Mouse (Mus musculus) adrenal gland, adult 18-20 months (tissue): Measurements from ENCODE around the gene Git2. TPM values are rescaled to one million over a fixed set of nuclear protein-coding genes. Genes with fewer than 3 reads are reported as not detected.
A peak's percentile ranks its signal among the peaks of the same experiment; 100 is the strongest.

Experiments used
- DNase-seq, 2 experiments: peaks; one replicate each; pipeline ENCODE4 v3.0.0; 2021 to 2022; ENCODE audit warnings: low spot score in 2 of 2
- total RNA-seq, 2 experiments: library from RNA; stranded (reverse); gene quantifications; 1 replicate in 1 of 2; 2 replicates in 1 of 2; pipeline ENCODE4 v1.2.3; 2021

Gene Git2
- total RNA-seq, 2 experiments from 2014 or later, result 33.8 to 36.8 TPM

GRCm38 (mm10) chr5:114728160-114728559 lies 47.2 kb downstream of the Git2 start:
- no peak for DNase-seq

GRCm38 (mm10) chr5:114722846-114723245 lies 52.5 kb downstream of the Git2 start:
- DNase-seq, result no peak

- no peak for DNase-seq
These were observed 53.3 kb downstream of the Git2 start for GRCm38 (mm10) chr5:114721969-114722368.

DNA sequence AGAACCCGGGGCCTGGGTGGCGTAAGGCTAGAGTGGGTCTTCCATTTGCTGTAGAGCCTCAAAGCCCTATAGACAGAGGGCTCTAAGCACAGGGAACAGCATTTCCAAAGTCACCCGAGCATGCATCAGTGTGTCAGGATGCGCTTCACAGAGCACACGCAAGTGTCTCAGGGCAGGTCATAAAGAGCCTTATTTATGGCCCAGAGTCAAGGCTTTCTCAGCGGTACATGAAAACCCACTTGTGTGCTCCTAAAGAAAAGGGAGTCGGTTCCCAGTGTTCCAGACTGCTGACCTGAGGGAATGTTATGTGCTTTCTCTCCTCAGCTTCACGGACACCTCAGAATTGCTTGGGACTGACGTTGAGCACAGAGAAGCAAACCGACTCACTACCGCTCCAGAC lies 54.5 kb downstream of the Git2 start:
- no peak for DNase-seq

- DNase-seq, result no peak
These were observed 55.4 kb downstream of the Git2 start for GRCm38 (mm10) chr5:114719928-114720270.

DNA sequence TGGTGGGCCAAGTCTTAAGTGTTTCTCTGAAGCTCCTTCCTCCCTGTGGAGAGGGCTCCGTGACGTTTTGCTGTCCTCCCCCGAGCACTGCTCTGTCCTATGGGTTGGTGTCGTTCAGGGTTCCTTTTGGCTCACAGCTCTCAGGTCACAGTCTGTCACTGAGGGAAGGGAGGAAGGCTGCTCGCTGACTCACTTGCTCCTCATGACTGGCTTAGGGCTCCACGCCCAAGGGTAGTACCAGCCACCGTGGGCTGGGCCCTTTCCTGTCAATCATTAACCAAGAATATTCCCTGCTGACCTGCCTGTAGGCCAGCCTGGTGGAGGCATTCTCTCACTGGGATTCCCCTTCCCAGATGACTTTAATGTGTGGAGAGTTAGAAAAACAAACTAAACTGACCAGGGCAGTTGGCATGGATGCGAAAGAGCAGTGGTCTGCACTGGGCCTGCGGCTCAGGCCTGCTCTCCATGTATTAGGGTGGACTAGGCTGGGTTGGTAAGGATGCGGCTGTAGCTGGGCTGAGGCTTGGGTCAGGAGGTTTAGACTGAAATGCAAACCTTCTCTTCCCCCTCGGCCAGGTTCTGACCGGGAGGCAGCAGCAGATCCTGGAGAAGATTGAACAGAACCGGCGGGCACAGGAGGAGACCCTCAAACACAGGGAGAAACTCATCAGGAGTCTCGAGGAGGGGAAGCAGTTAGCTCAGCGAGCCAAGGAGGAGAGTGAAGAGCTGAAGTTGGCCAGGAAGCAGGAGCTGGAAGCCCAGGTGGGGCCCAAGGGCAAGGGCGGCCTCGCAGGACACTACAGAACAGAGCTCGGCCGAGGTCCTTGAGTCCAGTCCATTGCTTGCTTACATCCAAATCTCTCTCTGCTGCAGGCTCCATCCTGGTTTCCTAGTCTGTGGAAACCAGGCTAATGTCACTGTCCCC lies 56.1 kb downstream of the Git2 start:
- no peak for DNase-seq

DNA sequence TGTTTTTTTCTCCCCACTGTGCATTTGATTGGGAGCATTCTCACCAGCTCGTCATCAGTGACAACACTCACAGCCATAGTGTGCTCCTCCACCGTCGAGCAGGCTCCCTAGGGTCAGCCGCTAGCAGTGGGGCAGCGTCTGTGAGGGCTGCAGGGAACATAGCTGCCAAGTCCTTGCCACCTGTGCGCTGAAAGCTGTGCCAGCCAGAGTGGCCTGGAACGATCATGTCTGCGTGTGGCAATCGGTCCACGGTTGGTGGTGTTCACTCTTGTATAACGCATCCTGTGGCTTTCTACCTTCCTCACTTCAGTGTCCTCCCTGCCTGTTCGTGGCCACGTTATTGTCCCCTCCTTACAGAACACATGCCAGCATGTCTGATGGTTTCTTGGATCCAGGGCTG lies 56.8 kb downstream of the Git2 start:
- no peak for DNase-seq

GRCm38 (mm10) chr5:114717937-114718336 lies 57.4 kb downstream of the Git2 start:
- no peak for DNase-seq

GRCm38 (mm10) chr5:114717292-114717691 lies 58.0 kb downstream of the Git2 start:
- DNase-seq, result no peak

DNA sequence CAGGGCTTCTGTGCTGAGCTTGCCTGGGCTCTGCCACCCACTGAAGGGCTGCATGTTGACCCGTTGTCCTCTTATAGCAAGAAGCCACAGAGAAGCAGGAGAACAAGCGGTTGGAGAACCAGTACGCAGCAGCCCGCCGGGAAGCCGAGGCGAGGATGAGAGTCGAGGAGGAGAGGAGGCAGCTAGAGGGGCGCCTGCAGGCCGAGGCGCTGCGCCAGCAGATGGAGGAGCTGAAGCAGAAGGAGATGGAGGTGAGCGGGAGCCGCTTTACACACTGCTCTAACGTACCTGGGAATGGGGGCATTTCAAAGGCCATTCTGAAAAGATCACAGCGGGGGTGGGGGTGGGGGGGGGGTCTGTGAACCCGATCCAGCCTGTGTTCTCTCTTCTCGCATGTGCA lies 60.8 kb downstream of the Git2 start:
- DNase-seq, result no peak

DNA sequence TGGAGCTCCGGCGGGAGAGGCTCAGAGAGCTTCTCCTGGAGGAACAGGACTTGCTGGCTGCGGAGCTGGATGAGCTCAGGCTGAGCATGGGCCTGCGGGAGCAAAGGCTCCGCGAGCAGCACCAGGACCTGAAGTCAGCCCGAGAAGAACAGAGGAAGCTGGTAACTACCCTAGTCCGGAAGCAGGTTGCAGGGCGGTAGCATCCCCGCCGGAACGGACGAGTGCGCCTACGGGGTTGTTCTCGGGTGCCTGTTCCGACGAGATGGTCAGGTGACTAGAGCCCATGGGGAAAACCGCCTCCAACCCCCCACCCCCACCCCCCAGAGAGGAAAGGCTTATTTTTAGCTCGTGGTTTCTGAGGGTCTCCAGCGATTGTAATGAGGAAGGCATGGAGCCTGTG lies 66.0 kb downstream of the Git2 start:
- no peak for DNase-seq

- no peak for DNase-seq
These were observed 66.8 kb downstream of the Git2 start for GRCm38 (mm10) chr5:114708491-114708890.

- DNase-seq, result peak; percentile 96 to 99
These were observed 67.8 kb downstream of the Git2 start, which contains the start of gene Tchp for GRCm38 (mm10) chr5:114707265-114708068. TSS of gene Tchp (plus strand) at chr5:114707760.

DNA sequence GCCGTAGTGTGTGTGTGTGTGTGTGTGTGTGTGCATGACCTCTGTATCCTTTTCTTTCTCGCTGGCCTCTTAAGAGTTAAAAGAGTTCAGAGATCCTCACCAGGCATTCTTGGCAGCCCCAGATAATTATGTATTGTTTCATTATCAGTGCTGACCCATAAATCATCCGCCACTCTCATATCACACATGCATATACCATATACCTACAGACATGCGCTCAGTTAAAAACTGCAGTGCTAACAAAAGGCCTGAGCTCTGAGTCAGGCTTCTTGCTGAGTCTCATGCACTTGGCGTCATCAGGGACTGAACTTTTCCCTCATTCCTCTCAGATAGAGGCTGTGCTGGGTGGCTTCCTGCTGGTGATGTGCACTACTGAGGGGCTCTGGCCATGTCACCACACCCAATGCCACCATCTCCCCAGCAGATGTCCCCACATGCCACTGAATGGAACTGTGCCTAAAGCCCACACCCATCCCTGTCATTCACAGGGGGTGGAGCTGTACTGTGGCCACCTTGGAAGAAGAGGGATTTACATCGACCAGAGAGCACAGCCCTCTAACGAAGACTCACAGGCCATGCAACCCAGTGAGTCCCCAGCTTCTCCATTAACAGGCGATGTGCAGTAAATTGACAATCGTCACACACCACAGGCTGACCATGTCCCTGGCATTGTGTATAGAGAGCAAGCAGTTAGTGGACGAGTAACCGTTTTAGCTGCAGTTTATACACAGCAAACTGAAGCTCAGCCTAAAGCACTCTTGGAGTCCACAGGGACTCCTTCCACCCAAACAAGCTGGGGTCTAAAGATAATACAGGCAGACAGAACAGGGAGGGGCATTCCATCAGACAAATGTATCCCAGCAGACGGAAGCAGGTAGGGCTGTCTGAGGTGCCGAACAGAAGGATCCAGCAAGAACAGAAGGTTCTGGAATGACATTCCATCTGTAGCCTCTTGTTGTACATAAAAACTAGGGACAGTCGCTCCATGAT lies 72.6 kb downstream of the Git2 start:
- DNase-seq, result no peak

GRCm38 (mm10) chr5:114699015-114699414 lies 76.3 kb downstream of the Git2 start:
- DNase-seq, result no peak

DNA sequence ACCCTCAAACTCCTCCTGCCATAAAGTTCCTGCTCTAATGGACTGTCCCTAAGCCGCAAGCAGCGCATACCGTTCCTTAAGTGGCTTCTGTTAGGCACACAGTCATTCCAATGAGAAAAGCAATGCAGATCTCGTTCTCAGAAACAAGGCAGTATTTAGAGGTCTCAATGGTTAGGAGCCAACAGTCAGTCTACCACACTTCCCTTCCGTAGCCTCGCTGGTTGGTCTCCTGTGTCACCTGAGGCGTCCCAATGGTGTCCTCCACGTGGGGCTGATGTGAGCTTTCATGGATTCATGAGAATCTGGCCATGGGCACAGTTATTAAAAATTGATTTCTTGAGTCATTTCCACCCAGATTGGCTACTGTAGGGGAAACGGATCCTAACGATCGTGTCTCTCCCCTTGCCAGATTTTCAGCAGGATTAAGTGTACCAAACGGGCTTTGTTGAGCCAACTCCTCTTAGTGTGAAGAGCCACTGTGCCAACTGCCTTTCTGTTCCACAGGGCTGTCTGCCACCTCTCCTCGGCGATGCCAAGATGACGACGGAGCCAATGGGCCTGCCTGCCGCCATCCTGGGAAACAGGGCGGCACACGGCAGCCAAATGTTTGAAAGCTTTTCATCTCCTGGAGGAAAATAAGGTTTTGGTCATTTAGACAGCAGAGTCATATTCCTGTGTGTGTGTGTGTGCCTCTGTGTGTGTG lies 77.1 kb downstream of the Git2 start:
- DNase-seq, result no peak

GRCm38 (mm10) chr5:114696939-114697338 lies 78.4 kb downstream of the Git2 start:
- no peak for DNase-seq

- no peak for DNase-seq
These were observed 79.5 kb downstream of the Git2 start for GRCm38 (mm10) chr5:114695775-114696174.

- DNase-seq, result peak; percentile 89 to 95
These were observed 84.4 kb downstream of the Git2 start, which contains the start of gene Gltp for GRCm38 (mm10) chr5:114690633-114691567. TSS of gene Gltp (minus strand) at chr5:114690984.
